Mouse (Mus musculus) hindbrain, embryonic 16.5 days (tissue): ENCODE measurements at regions not wholly inside any gene's neighbourhood (a gene's known extent, or its start where the extent isn't known, plus 50 kb on each side); places are given as distances from the start of the nearest gene placed in this dataset.

Experiments used
- ATAC-seq: fragments of 200-750 bp; cut with Nextera tagmentation; 2 replicates; pipeline ENCODE4 v1.8.0; 2017; ENCODE audit warnings: moderate TSS enrichment, moderate library complexity
- H3K27ac ChIP-seq: fragments of 300-500 bp; sonication (generic); 2 replicates; pipeline ENCODE4 v1.5.1; 2014; ENCODE audit warnings: low read depth, mild to moderate bottlenecking, control low read depth, low read length, moderate library complexity
- H3K27me3 ChIP-seq: fragments of 300-500 bp; sonication (generic); replicated peaks from 2 replicates; pipeline ENCODE4 v1.6.1; 2014; ENCODE audit warnings: low read length; ENCODE audit not compliant: control insufficient read depth, insufficient read depth
- H3K36me3 ChIP-seq: fragments of 300-500 bp; sonication (generic); 2 replicates; pipeline ENCODE4 v1.6.1; 2014; ENCODE audit warnings: mild to moderate bottlenecking, low read length, moderate library complexity, mixed read lengths; ENCODE audit not compliant: control insufficient read depth, insufficient read depth
- H3K4me1 ChIP-seq: fragments of 300-500 bp; sonication (generic); 2 replicates; pipeline ENCODE4 v1.6.1; 2014; ENCODE audit warnings: low read depth, low read length; ENCODE audit not compliant: control insufficient read depth, insufficient read depth
- H3K4me2 ChIP-seq: fragments of 300-500 bp; sonication (generic); 2 replicates; pipeline ENCODE4 v1.6.1; 2014; ENCODE audit warnings: mild to moderate bottlenecking, low read length, control low read depth, moderate library complexity
- H3K4me3 ChIP-seq: fragments of 300-500 bp; sonication (generic); 2 replicates; pipeline ENCODE4 v1.5.1; 2014; ENCODE audit warnings: mild to moderate bottlenecking, low read length, control low read depth, moderate library complexity
- H3K9ac ChIP-seq: fragments of 300-500 bp; sonication (generic); 2 replicates; pipeline ENCODE4 v1.6.1; 2014; ENCODE audit warnings: low read depth, mild to moderate bottlenecking, control low read depth, low read length, moderate library complexity
- H3K9me3 ChIP-seq: fragments of 300-500 bp; sonication (generic); 2 replicates; pipeline ENCODE4 v1.6.1; 2014; ENCODE audit warnings: mild to moderate bottlenecking, low read length, moderate library complexity; ENCODE audit not compliant: control insufficient read depth
- WGBS: fragments of 180-500 bp; shearing (Covaris S2); extraction: QIAGEN DNeasy Blood & Tissue Kit; methylation state at CpG from one replicate; pipeline ENCODE4 v1.1.7; 2014; 5-methylcytosine and 5-hydroxymethylcytosine counted together

- H3K27ac ChIP-seq = no peak overlapping the region
- peaks cover 4% of the 10 kb centered on the region; the same call in 1 of the 2 replicates for H3K4me1 ChIP-seq
- H3K36me3 ChIP-seq = no peaks in the 10 kb centered on the region
- no peak overlapping the region for H3K9ac ChIP-seq
- no peak for ATAC-seq
- H3K27me3 ChIP-seq = no peaks in the 10 kb centered on the region
- 97% methylated on average over 2 of the region's 2 CpGs for WGBS
- no peak overlapping the region for H3K4me2 ChIP-seq
- no peak overlapping the region for H3K4me3 ChIP-seq
- H3K9me3 ChIP-seq = no peaks in the 10 kb centered on the region
These were observed 206.2 kb upstream of the Ddx18 start for GRCm38 (mm10) chr1:121773988-121774387.

- H3K9me3 ChIP-seq = no peaks in the 10 kb centered on the region
- 75% methylated on average over 1 of the region's 1 CpGs for WGBS
- H3K4me3 ChIP-seq = no peak overlapping the region
- no peak overlapping the region for H3K9ac ChIP-seq
- H3K27ac ChIP-seq = no peak overlapping the region
- no peak overlapping the region for H3K4me2 ChIP-seq
- no peaks in the 10 kb centered on the region for H3K27me3 ChIP-seq
- ATAC-seq = no peak
- no peaks in the 10 kb centered on the region for H3K36me3 ChIP-seq
- peaks cover 4% of the 10 kb centered on the region; the same call in 1 of the 2 replicates for H3K4me1 ChIP-seq
These were observed 203.7 kb upstream of the Ddx18 start for GRCm38 (mm10) chr1:121771444-121771843.

GRCm38 (mm10) chr1:121770936-121771335 is 203.1 kb upstream of the Ddx18 start:
- peaks cover 4% of the 10 kb centered on the region; the same call in 1 of the 2 replicates for H3K4me1 ChIP-seq
- WGBS = 30% methylated on average over 12 of the region's 12 CpGs
- peak; percentile 40; the same call in 1 of the 2 replicates for ATAC-seq

GRCm38 (mm10) chr1:121760086-121760485 is 192.3 kb upstream of the Ddx18 start:
- no peak overlapping the region for H3K4me2 ChIP-seq
- no peak for ATAC-seq
- 81% methylated on average over 3 of the region's 3 CpGs for WGBS
- no peaks in the 10 kb centered on the region for H3K4me1 ChIP-seq
- no peak overlapping the region for H3K9ac ChIP-seq
- no peak overlapping the region for H3K4me3 ChIP-seq
- H3K27ac ChIP-seq = no peak overlapping the region
- no peaks in the 10 kb centered on the region for H3K36me3 ChIP-seq
- no peaks in the 10 kb centered on the region for H3K27me3 ChIP-seq
- H3K9me3 ChIP-seq = no peaks in the 10 kb centered on the region

More at GRCm38 (mm10) chr1:121770936-121771335, 203.1 kb upstream of the Ddx18 start:
- no peaks in the 10 kb centered on the region for H3K36me3 ChIP-seq
- H3K27ac ChIP-seq = no peak overlapping the region
- H3K27me3 ChIP-seq = no peaks in the 10 kb centered on the region
- H3K9me3 ChIP-seq = no peaks in the 10 kb centered on the region
- H3K4me3 ChIP-seq = no peak overlapping the region
- no peak overlapping the region for H3K9ac ChIP-seq
- H3K4me2 ChIP-seq = peak overlapping the region; percentile 23; the same call in 1 of the 2 replicates

- WGBS = 85% methylated on average over 1 of the region's 1 CpGs
- Histone ChIP-seq H3K4me3 (no peak overlapping the region), H3K4me1 (no peaks in the 10 kb centered on the region), H3K9me3 (no peaks in the 10 kb centered on the region), H3K36me3 (no peaks in the 10 kb centered on the region), H3K4me2 (no peak overlapping the region), H3K9ac (no peak overlapping the region), H3K27ac (no peak overlapping the region), H3K27me3 (no peaks in the 10 kb centered on the region)
- no peak for ATAC-seq
These were observed 177.4 kb upstream of the Ddx18 start for GRCm38 (mm10) chr1:121745181-121745580.

GRCm38 (mm10) chr1:121735113-121735719 is 167.4 kb upstream of the Ddx18 start:
- Histone ChIP-seq H3K4me1 (no peaks in the 10 kb centered on the region; the same call in none of the 2 replicates), H3K4me3 (no peak overlapping the region), H3K27me3 (no peaks in the 10 kb centered on the region), H3K27ac (peak overlapping the region; percentile 29; the same call in 1 of the 2 replicates), H3K9ac (no peak overlapping the region), H3K36me3 (no peaks in the 10 kb centered on the region), H3K4me2 (no peak overlapping the region), H3K9me3 (no peaks in the 10 kb centered on the region)
- WGBS = 67% methylated on average over 11 of the region's 11 CpGs
- no peak for ATAC-seq

- Histone ChIP-seq H3K36me3 (no peaks in the 10 kb centered on the region), H3K4me1 (no peaks in the 10 kb centered on the region; the same call in none of the 2 replicates), H3K9me3 (no peaks in the 10 kb centered on the region), H3K27ac (peak overlapping the region; percentile 57), H3K27me3 (no peaks in the 10 kb centered on the region), H3K9ac (no peak overlapping the region), H3K4me2 (no peak overlapping the region), H3K4me3 (no peak overlapping the region)
- peak; percentile 45; the same call in 1 of the 2 replicates for ATAC-seq
- 69% methylated on average over 3 of the region's 3 CpGs for WGBS
These were observed 166.8 kb upstream of the Ddx18 start for GRCm38 (mm10) chr1:121734456-121735112.

GRCm38 (mm10) chr1:121709317-121709860 is 141.6 kb upstream of the Ddx18 start:
- H3K4me1 ChIP-seq = no peaks in the 10 kb centered on the region
- H3K4me2 ChIP-seq = no peak overlapping the region
- no peaks in the 10 kb centered on the region for H3K27me3 ChIP-seq
- no peaks in the 10 kb centered on the region for H3K36me3 ChIP-seq
- WGBS = 69% methylated on average over 9 of the region's 9 CpGs
- ATAC-seq = no peak
- H3K27ac ChIP-seq = no peak overlapping the region
- H3K9ac ChIP-seq = no peak overlapping the region
- H3K4me3 ChIP-seq = no peak overlapping the region
- H3K9me3 ChIP-seq = no peaks in the 10 kb centered on the region

GRCm38 (mm10) chr1:121708301-121708700 is 140.5 kb upstream of the Ddx18 start:
- no peaks in the 10 kb centered on the region for H3K9me3 ChIP-seq
- no peak overlapping the region for H3K9ac ChIP-seq
- no peak overlapping the region for H3K27ac ChIP-seq
- 73% methylated on average over 10 of the region's 10 CpGs for WGBS
- ATAC-seq = no peak
- H3K4me2 ChIP-seq = no peak overlapping the region
- no peaks in the 10 kb centered on the region for H3K36me3 ChIP-seq
- no peak overlapping the region for H3K4me3 ChIP-seq
- H3K4me1 ChIP-seq = no peaks in the 10 kb centered on the region
- H3K27me3 ChIP-seq = no peaks in the 10 kb centered on the region
